Mouse (Mus musculus) midbrain, embryonic 12.5 days (tissue): ENCODE data around the gene Gm20388. TPM values are rescaled to one million over a fixed set of nuclear protein-coding genes. Genes with fewer than 3 reads are reported as not detected.

ENCODE experiments used
- ATAC-seq: fragments of 200-750 bp; cut with Nextera tagmentation; 2 replicates; pipeline ENCODE4 v1.8.0; 2017; ENCODE audit warnings: low read depth, moderate TSS enrichment, moderate library complexity; ENCODE audit not compliant: low FRiP score
- H3K27ac ChIP-seq: fragments of 300-500 bp; sonication (generic); replicated peaks from 2 replicates; pipeline ENCODE4 v1.5.1; 2016; ENCODE audit warnings: mild to moderate bottlenecking
- H3K27me3 ChIP-seq: fragments of 300-500 bp; sonication (generic); 2 replicates; pipeline ENCODE4 v1.6.1; 2016; ENCODE audit warnings: mild to moderate bottlenecking
- H3K36me3 ChIP-seq: fragments of 300-500 bp; sonication (generic); 2 replicates; pipeline ENCODE4 v1.6.1; 2016
- H3K4me1 ChIP-seq: fragments of 300-500 bp; sonication (generic); 2 replicates; pipeline ENCODE4 v1.6.1; 2016
- H3K4me2 ChIP-seq: fragments of 300-500 bp; sonication (generic); replicated peaks from 2 replicates; pipeline ENCODE4 v1.6.1; 2016; ENCODE audit warnings: mild to moderate bottlenecking, moderate library complexity
- H3K4me3 ChIP-seq: fragments of 300-500 bp; sonication (generic); 2 replicates; pipeline ENCODE4 v1.5.1; 2016; ENCODE audit warnings: mild to moderate bottlenecking
- H3K9ac ChIP-seq: fragments of 300-500 bp; sonication (generic); replicated peaks from 2 replicates; pipeline ENCODE4 v1.6.1; 2016; ENCODE audit warnings: mild to moderate bottlenecking, moderate library complexity
- H3K9me3 ChIP-seq: fragments of 300-500 bp; sonication (generic); 2 replicates; pipeline ENCODE4 v1.6.1; 2016; ENCODE audit warnings: mild to moderate bottlenecking
- WGBS: fragments of 180-500 bp; shearing (Covaris S2); methylation state at CpG from one replicate; pipeline ENCODE4 v1.1.7; 2016; 5-methylcytosine and 5-hydroxymethylcytosine counted together
- polyA plus RNA-seq: library from polyadenylated mRNA; unstranded; fragments of >200 nt; fragmentation: Nextera tagmentation; extraction: Ambion mirVana; gene quantifications from 2 replicates; pipeline ENCODE4 v1.2.1, GENCODE M21; 2016

Gm20388 gene
- polyA plus RNA-seq, 1 experiment from 2014 or later: not detected

DNA sequence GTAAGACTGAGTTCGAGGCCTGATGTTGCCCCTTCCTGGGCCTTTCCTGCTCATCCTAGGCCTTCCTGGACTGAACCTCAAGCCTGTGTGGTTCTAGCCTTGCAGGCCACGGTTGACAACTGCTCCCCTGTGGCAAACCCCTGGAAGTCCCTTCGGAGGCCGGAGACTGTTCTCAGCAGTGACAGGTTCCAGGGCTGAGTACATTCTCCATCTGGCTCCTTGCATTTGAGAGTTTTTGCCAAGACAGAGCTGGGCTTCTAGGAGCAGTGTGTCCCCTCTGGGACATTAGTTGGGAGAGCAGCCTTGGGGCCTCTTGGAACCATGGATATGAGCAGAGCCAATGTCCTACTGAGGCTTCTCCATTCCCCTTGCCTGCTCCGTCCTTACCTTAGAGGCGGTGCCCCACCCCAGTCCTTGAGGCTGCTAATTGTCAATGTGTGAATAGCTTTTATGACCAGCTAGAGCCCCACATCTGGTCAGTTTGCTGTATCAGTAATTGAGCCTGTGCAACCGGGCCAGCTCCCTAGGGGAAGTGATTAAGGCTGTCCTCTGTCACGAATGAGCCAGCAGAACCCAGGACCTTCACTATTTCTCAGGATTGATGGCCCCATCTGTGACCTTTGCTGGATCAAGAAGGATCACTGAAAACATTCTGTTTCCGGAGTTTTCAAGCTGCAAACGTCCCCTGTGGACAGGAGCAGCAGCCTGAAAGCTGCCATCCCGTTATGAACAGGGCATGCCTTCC lies 607.2 kb downstream of the Gm20388 start:
- H3K9me3 ChIP-seq: no peaks in the 10 kb centered on the region
- WGBS: 39% methylated on average over 11 of the region's 11 CpGs
- H3K36me3 ChIP-seq: no peaks in the 10 kb centered on the region
- H3K4me1 ChIP-seq: peaks cover 96% of the 10 kb centered on the region
- no peak overlapping the region for H3K9ac ChIP-seq
- H3K4me3 ChIP-seq: no peak overlapping the region
- H3K4me2 ChIP-seq: 0 out of 2 replicates have a peak overlapping the region, but pooled peaks have one; percentile 1
- peak overlapping the region; percentile 60 for H3K27ac ChIP-seq
- peaks cover 29% of the 10 kb centered on the region for H3K27me3 ChIP-seq
- ATAC-seq: no peak

DNA sequence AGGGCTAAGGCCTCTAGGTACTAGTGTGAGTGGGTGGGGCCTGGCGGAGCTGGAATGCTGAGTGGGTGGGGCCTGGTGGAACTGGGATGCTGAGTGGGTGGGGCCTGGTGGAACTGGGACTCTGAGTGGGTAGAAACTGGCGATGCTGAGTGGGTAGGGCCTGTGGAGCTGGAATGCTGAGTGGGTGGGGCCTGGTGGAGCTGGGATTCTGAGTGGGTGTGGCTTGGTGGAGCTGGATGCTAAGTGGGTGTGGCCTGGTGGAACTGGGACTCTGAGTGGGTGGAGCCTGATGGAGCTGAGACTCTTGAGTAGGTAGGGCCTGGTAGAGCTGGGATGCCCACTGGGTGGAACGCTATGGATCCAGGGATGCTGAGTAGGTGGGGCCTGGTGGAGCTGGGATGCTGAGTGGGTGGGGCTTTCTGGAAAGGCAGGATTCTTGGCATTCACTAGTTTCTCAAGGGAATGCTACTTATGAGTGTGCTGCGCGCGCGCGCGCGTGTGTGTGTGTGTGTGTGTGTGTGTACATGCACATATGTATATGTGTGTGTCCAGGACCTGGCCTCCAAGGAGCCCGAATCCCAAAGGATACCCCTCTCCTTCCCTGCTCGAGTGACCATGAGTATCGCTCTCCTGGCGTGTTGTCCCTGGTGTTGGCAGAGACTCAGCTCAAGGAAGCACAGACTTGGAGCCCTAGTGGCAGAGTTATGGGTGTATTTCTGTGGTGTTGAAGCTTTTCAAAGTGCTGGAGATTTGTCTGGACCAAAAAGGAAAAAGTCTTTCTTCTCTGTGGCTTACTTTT lies 608.3 kb downstream of the Gm20388 start:
- no peak for ATAC-seq
- Histone ChIP-seq H3K4me1 (peaks cover 96% of the 10 kb centered on the region), H3K9ac (no peak overlapping the region), H3K4me3 (no peak overlapping the region), H3K27ac (peak overlapping the region; percentile 60), H3K4me2 (no peak overlapping the region), H3K27me3 (peaks cover 32% of the 10 kb centered on the region), H3K9me3 (no peaks in the 10 kb centered on the region), H3K36me3 (no peaks in the 10 kb centered on the region)
- WGBS: 62% methylated on average over 14 of the region's 14 CpGs

DNA sequence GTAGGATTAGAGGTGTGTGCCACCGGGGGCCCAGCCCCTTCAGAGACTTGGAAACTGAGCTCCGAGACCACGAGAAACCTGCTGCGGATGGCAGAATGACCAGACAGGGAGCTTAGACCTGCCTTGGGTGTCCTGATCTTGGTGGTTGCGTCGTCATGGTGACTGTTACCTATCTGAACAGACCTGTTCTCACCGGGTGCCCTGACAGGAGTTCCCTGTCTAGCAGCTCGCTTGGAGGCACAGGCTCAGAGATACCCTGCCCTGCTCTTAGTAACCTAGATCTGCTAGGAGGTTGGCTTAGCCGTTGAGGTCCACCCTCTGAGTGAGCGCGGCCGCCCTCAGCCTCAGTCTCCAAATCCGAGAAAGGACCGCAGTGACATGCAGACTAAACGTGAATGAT lies 609.6 kb downstream of the Gm20388 start:
- Histone ChIP-seq H3K27ac (peak overlapping the region; percentile 94), H3K9me3 (no peaks in the 10 kb centered on the region), H3K4me2 (peak overlapping the region; percentile 39; the same call in 1 of the 2 replicates), H3K9ac (no peak overlapping the region), H3K4me1 (peaks cover 96% of the 10 kb centered on the region), H3K4me3 (no peak overlapping the region), H3K27me3 (peaks cover 26% of the 10 kb centered on the region), H3K36me3 (no peaks in the 10 kb centered on the region)
- 0 out of 2 replicates have a peak, but pooled peaks have one; percentile 1 for ATAC-seq
- 69% methylated on average over 15 of the region's 15 CpGs for WGBS

DNA sequence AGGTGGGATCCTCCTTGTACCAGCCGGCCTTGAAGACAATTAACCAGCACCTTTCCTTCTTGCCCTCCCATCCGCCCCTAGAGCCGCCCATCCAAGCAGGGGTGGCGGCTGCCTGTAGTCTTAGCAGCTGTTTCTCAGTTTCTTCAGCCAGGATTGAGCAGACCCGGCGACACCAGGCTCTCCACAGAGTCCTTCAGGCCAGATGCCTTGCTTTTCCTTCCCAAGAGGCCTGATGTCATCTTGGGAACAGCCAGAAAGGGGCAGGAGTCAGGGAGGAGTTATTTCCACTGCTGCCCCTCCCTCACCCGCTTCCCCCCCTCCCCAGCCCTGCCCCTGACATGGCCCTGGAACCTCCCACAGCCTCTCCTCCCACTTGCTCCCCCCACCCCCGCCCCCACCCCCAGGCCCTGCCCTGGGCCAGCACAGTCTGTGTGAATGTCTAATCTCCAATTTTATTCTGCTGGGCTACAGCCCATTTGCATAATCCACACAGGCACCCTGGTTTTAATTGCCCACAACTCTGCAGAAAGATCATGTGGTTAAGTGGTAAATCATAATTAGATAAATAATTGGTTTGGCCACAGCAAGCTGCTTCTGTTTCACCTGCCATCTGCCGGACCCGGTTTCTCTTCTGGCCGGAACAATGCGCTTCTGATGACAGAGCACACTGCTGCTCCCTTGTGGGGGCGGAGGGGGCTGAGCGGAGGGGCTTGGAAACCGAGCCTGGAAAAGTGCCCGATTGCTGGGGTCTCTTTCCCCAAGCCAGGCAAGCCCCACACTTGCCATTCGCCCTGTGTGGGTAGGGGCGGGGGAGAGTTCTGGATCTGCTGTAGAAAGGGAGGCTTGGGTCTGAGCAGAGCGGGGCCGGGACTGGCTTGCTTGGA lies 610.3 kb downstream of the Gm20388 start:
- H3K27me3 ChIP-seq: peaks cover 25% of the 10 kb centered on the region
- peak overlapping the region; percentile 38; the same call in 1 of the 2 replicates for H3K9ac ChIP-seq
- H3K4me2 ChIP-seq: peak overlapping the region; percentile 39
- peaks cover 96% of the 10 kb centered on the region for H3K4me1 ChIP-seq
- WGBS: 13% methylated on average over 19 of the region's 20 CpGs
- no peak overlapping the region for H3K4me3 ChIP-seq
- peak overlapping the region; percentile 94 for H3K27ac ChIP-seq
- H3K36me3 ChIP-seq: no peaks in the 10 kb centered on the region
- peak; percentile 85 for ATAC-seq
- no peaks in the 10 kb centered on the region for H3K9me3 ChIP-seq

DNA sequence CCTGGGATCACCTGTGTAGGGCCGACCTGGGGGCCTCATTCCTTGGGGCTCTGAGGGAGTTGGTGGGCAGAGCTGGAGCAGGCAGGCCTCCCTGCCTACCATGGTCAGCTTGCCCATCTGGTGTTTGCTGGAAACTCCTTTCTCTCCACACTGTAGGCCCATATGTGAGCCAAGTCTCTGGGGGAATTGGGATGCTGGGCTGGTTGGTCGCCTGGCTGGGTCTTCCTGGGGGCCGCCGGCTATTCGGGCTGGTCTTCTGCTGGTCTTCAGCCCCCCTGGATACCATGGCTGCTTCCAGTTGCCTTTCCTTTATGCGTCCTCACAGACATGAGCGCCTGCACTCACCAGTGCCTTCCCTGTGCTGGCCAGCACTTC lies 610.9 kb downstream of the Gm20388 start:
- WGBS: 42% methylated on average over 7 of the region's 7 CpGs
- Histone ChIP-seq H3K4me1 (peaks cover 96% of the 10 kb centered on the region), H3K4me2 (peak overlapping the region; percentile 39), H3K27me3 (peaks cover 30% of the 10 kb centered on the region), H3K36me3 (no peaks in the 10 kb centered on the region), H3K9ac (peak overlapping the region; percentile 38; the same call in 1 of the 2 replicates), H3K9me3 (no peaks in the 10 kb centered on the region), H3K27ac (peak overlapping the region; percentile 94), H3K4me3 (no peak overlapping the region)
- ATAC-seq: no peak

DNA sequence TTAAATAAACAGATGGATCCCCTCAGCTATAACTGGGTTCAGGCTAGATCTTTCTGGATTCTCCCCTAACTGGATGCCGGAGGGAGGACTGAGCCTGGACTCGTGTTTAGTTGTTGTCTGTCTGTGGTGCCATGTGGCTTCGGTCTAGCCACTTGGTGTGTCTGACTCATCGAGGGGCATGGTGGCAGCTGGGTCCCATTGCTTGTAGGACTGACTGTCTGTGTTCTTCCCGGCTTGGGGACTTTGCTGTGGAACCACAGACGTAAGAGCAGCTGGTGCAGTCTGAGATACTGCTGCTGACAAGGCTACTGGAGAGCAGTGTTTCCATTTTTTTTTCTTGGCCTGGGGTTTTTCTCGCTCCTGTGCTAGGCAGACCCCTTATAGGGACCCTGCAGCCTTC lies 613.0 kb downstream of the Gm20388 start:
- Histone ChIP-seq H3K4me2 (no peak overlapping the region), H3K9me3 (no peaks in the 10 kb centered on the region), H3K36me3 (no peaks in the 10 kb centered on the region), H3K4me3 (no peak overlapping the region), H3K27ac (peak overlapping the region; percentile 43; the same call in 1 of the 2 replicates), H3K27me3 (peaks cover 15% of the 10 kb centered on the region), H3K4me1 (peaks cover 95% of the 10 kb centered on the region), H3K9ac (no peak overlapping the region)
- WGBS: 74% methylated on average over 7 of the region's 7 CpGs
- ATAC-seq: no peak

DNA sequence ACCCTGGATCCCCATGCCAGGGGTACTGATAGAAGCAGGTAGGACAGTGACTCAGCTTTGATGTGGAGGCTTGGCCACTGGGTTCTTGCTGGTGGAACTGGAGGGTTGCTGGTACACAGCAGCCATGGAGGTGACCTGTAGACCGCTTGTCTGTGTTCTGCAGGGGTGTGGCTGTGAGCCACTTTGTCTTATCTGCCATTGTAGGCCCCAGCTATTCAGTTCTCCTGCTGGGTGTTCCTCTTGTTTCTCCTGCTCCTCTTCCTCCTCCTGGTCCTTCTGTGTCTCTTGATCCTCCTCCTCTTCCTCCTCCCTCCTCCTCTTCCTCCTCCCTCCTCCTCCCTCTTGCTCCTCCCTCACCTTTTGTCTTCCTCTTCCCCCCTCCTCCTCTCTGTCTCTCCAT lies 614.5 kb downstream of the Gm20388 start:
- H3K27ac ChIP-seq: no peak overlapping the region

DNA sequence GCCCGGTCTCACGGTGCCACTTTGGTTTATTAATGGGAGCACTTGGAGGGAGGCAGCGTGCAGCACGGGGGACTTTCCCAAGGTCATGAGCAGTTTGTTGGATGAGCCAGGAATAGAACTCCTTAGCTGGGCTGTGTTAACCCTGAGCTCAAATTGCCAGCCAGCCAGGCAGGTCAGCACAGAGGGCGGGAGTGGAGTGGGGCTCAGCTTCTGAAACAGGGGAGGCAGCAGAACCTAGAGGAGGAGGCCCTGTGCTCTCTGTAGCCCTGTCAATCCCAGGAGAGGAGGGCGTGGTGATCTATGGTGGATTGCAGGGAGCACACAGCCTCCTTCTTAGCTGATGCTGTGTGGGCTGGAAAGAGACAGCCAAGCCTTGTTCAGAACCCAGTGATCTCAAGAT lies 615.2 kb downstream of the Gm20388 start:
- ATAC-seq: no peak
- no peak overlapping the region for H3K4me3 ChIP-seq
- H3K9me3 ChIP-seq: no peaks in the 10 kb centered on the region
- H3K4me2 ChIP-seq: no peak overlapping the region
- H3K27ac ChIP-seq: no peak overlapping the region
- peak overlapping the region; percentile 37 for H3K9ac ChIP-seq
- 59% methylated on average over 6 of the region's 6 CpGs for WGBS
- peaks cover 91% of the 10 kb centered on the region for H3K4me1 ChIP-seq
- H3K27me3 ChIP-seq: peaks cover 15% of the 10 kb centered on the region
- no peaks in the 10 kb centered on the region for H3K36me3 ChIP-seq

More for the DNA sequence above, 614.5 kb downstream of the Gm20388 start:
- Histone ChIP-seq H3K27me3 (peaks cover 15% of the 10 kb centered on the region), H3K4me1 (peaks cover 93% of the 10 kb centered on the region), H3K4me3 (no peak overlapping the region), H3K36me3 (no peaks in the 10 kb centered on the region), H3K9ac (no peak overlapping the region), H3K9me3 (no peaks in the 10 kb centered on the region), H3K4me2 (no peak overlapping the region)
- WGBS: 88% methylated on average over 1 of the region's 1 CpGs
- no peak for ATAC-seq

DNA sequence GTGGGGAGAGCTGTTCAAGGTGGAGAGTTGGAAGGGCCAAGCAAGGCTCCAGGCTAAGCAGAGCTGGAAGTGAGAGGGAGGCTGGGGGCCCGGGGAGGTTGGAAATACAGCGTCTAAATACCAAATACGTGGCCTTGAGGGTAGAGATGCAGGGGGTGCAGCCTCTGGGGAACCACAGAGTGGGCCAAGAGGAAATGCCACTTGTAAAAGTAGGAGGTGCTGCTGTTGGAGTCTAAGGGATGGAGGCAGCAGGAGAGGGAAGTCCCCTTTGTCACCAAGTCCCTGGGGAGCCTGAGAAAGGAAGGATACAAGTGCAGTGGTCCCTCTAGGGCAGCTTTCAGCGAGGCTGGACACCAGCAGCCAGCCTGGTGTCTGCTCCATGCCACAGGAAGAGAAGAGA lies 615.9 kb downstream of the Gm20388 start:
- Histone ChIP-seq H3K4me3 (no peak overlapping the region), H3K36me3 (no peaks in the 10 kb centered on the region), H3K4me1 (peaks cover 91% of the 10 kb centered on the region), H3K9me3 (no peaks in the 10 kb centered on the region), H3K27me3 (peaks cover 15% of the 10 kb centered on the region), H3K9ac (no peak overlapping the region; the same call in 1 of the 2 replicates), H3K4me2 (no peak overlapping the region), H3K27ac (0 out of 2 replicates have a peak overlapping the region, but pooled peaks have one; percentile 2)
- ATAC-seq: no peak
- 35% methylated on average over 4 of the region's 4 CpGs for WGBS

DNA sequence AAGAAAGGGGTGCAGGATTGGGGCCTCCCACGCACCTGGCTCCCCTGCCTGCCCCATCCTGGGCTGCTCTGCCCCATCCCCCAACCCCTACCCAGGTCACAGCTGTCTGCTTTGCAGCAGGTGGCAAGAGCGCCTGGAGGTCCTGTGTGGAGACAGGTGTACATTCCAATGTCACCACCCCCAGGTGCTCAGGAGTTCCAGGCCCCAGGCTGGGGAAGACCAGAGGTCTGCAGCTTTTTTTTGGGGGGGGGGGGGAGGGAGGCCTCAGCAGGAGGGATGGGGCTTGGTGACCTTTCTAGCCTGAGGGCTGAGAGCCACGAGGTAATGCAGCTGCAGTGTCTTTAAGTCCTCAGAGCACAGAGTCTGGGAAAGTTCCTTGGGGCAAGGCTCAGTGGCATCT lies 617.7 kb downstream of the Gm20388 start:
- no peak overlapping the region for H3K4me3 ChIP-seq
- H3K36me3 ChIP-seq: no peaks in the 10 kb centered on the region
- no peak for ATAC-seq
- H3K9me3 ChIP-seq: no peaks in the 10 kb centered on the region
- 13% methylated on average over 3 of the region's 3 CpGs for WGBS
- no peak overlapping the region for H3K4me2 ChIP-seq
- H3K4me1 ChIP-seq: peaks cover 95% of the 10 kb centered on the region
- H3K27ac ChIP-seq: 0 out of 2 replicates have a peak overlapping the region, but pooled peaks have one; percentile 21
- no peak overlapping the region for H3K9ac ChIP-seq
- H3K27me3 ChIP-seq: peaks cover 10% of the 10 kb centered on the region

DNA sequence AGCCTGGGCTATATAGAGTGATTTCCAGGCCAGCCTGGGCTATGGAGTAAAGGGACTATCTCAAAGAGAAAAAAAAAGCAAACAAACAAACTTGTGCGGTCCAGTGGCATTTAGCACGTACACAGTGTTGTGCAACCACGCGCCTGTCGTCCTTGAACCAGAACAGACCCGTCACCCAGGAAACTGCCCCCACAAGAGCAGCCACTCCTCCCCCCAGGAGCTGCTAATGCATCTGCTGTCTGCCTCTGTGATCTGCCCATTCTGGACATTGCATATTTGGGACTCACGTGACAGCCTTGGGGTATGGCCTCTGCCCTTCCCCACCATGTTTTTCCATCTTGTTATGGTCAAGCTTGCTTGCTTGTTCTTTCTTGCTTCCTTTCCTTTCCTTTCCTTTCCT lies 618.6 kb downstream of the Gm20388 start:
- Histone ChIP-seq H3K4me3 (no peak overlapping the region), H3K9ac (no peak overlapping the region), H3K27me3 (peaks cover 16% of the 10 kb centered on the region), H3K36me3 (no peaks in the 10 kb centered on the region), H3K4me1 (peaks cover 95% of the 10 kb centered on the region), H3K27ac (no peak overlapping the region), H3K9me3 (no peaks in the 10 kb centered on the region), H3K4me2 (no peak overlapping the region)
- 57% methylated on average over 7 of the region's 7 CpGs for WGBS
- no peak for ATAC-seq
